Mouse (Mus musculus) embryonic facial prominence, embryonic 13.5 days (tissue): ENCODE data around the gene Sptlc3. TPM values are rescaled to one million over a fixed set of nuclear protein-coding genes. Genes with fewer than 3 reads are reported as not detected.

Experiments
- polyA plus RNA-seq: library from polyadenylated mRNA; unstranded; fragments of >200 nt; fragmentation: Nextera tagmentation; extraction: Ambion mirVana; gene quantifications from 2 replicates; pipeline ENCODE4 v1.2.1, GENCODE M21; 2015

Sptlc3 gene
- polyA plus RNA-seq, 1 experiment from 2014 or later = 3.2 TPM

Other genes starting within 250 kb of the Sptlc3 start
- 4.0 and 4.4 TPM in 2 replicates for gene Ism1, start 184.3 kb downstream of the Sptlc3 start, polyA plus RNA-seq